Mouse (Mus musculus) stomach, embryonic 15.5 days (tissue): ENCODE measurements around the gene Panx3. TPM values are rescaled to one million over a fixed set of nuclear protein-coding genes. Genes with fewer than 3 reads are reported as not detected.

Experiments used
- ATAC-seq: fragments of 200-750 bp; cut with Nextera tagmentation; 2 replicates; pipeline ENCODE4 v1.8.0; 2017; ENCODE audit warnings: low read depth, moderate number of reproducible peaks, moderate TSS enrichment; ENCODE audit not compliant: insufficient read depth, low FRiP score
- H3K27ac ChIP-seq: fragments of 300-500 bp; sonication (generic); 2 replicates; pipeline ENCODE4 v1.5.1; 2015; ENCODE audit warnings: mild to moderate bottlenecking, inconsistent platforms
- H3K27me3 ChIP-seq: fragments of 300-500 bp; sonication (generic); replicated peaks from 2 replicates; pipeline ENCODE4 v1.6.1; 2015; ENCODE audit warnings: inconsistent platforms
- H3K36me3 ChIP-seq: fragments of 300-500 bp; sonication (generic); 2 replicates; pipeline ENCODE4 v1.6.1; 2015; ENCODE audit warnings: inconsistent platforms
- H3K4me1 ChIP-seq: fragments of 300-500 bp; sonication (generic); 2 replicates; pipeline ENCODE4 v1.6.1; 2015; ENCODE audit warnings: inconsistent platforms
- H3K4me2 ChIP-seq: fragments of 300-500 bp; sonication (generic); 2 replicates; pipeline ENCODE4 v1.6.1; 2015; ENCODE audit warnings: mild to moderate bottlenecking, inconsistent platforms
- H3K4me3 ChIP-seq: fragments of 300-500 bp; sonication (generic); replicated peaks from 2 replicates; pipeline ENCODE4 v1.5.1; 2015; ENCODE audit warnings: inconsistent platforms
- H3K9ac ChIP-seq: fragments of 300-500 bp; sonication (generic); 2 replicates; pipeline ENCODE4 v1.6.1; 2015; ENCODE audit warnings: inconsistent platforms
- H3K9me3 ChIP-seq: fragments of 300-500 bp; sonication (generic); 2 replicates; pipeline ENCODE4 v1.6.1; 2016; ENCODE audit warnings: inconsistent platforms
- WGBS: fragments of 180-500 bp; shearing (Covaris S2); methylation state at CpG from one replicate; pipeline ENCODE4 v1.1.7; 2015; 5-methylcytosine and 5-hydroxymethylcytosine counted together
- polyA plus RNA-seq: library from polyadenylated mRNA; unstranded; fragments of >200 nt; fragmentation: Nextera tagmentation; extraction: Ambion mirVana; gene quantifications from 2 replicates; pipeline ENCODE4 v1.2.1, GENCODE M21; 2015

Panx3 gene
- polyA plus RNA-seq, 1 experiment from 2014 or later: not detected

DNA sequence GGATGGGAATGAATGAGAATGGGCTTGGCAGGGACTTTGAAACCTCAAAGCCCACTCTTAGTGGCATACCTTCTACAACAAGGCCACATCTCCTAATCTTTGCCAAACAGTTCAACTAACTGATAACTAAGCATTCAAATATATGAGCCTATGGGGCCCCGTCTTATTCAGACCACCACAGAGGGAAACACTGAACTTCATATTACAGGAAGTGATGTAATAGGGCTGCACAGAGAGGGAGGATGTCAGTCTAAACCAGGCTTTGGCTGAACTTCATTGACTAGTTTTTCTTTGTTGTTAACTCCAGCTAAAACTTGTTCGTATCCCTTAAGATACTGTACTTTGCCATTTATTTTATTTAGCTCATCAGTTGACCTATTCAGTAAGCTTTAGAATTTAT lies 39.1 kb downstream of the Panx3 start:
- H3K27ac ChIP-seq: no peak overlapping the region
- H3K4me2 ChIP-seq: no peak overlapping the region
- no peak for ATAC-seq
- H3K36me3 ChIP-seq: no peaks in the 10 kb centered on the region
- H3K4me1 ChIP-seq: no peaks in the 10 kb centered on the region
- no peaks in the 10 kb centered on the region for H3K27me3 ChIP-seq
- no peak overlapping the region for H3K9ac ChIP-seq
- WGBS: 80% methylated on average over 2 of the region's 2 CpGs
- H3K9me3 ChIP-seq: no peaks in the 10 kb centered on the region
- H3K4me3 ChIP-seq: no peak overlapping the region

DNA sequence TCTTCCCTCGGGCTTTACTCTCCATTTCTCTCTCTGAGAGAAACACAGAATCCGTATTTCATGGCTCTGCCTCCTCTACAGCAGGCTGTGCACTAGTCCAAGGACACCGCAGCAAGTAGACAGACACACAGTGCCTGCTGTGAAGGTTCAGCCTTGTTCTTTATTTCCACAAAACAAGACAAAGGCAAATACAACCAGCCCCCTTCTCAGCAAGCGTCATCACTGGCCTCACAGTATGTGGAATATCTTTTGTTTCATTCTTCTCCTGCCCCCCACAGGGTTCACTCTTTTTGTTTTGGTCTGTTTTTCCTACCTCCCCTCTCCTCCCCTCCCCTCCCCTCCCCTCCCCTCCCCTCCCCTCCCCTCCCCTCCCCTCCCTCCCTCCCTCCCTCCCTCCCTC lies 40.5 kb downstream of the Panx3 start:
- no peak overlapping the region for H3K9ac ChIP-seq
- H3K4me2 ChIP-seq: no peak overlapping the region
- H3K27ac ChIP-seq: no peak overlapping the region
- no peaks in the 10 kb centered on the region for H3K36me3 ChIP-seq
- H3K9me3 ChIP-seq: no peaks in the 10 kb centered on the region
- ATAC-seq: no peak
- WGBS: 72% methylated on average over 4 of the region's 4 CpGs
- no peaks in the 10 kb centered on the region for H3K4me1 ChIP-seq
- H3K27me3 ChIP-seq: no peaks in the 10 kb centered on the region
- no peak overlapping the region for H3K4me3 ChIP-seq

DNA sequence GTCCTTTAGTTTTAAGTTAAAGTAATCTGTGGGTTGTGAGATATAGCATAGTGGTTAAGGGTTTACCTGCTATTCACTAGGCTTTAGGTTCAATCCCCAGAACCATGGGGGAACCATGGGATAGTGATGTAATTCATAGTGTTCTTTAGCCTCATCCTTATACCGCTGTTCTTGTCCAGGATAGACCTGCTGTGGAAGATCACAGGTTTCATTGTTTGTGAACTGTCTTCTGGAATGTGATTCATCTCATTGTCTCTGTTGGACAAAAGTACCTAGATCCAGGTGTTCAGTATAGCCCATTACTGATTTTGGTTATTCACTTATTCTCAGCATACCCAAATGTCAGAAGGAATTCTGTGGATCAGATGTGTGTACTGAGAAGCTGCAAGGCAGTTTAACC lies 41.8 kb downstream of the Panx3 start:
- Histone ChIP-seq H3K9me3 (no peaks in the 10 kb centered on the region), H3K9ac (no peak overlapping the region), H3K4me3 (no peak overlapping the region), H3K27me3 (no peaks in the 10 kb centered on the region), H3K27ac (no peak overlapping the region), H3K4me2 (no peak overlapping the region), H3K4me1 (no peaks in the 10 kb centered on the region), H3K36me3 (no peaks in the 10 kb centered on the region)
- WGBS: 89% methylated on average over 1 of the region's 1 CpGs
- ATAC-seq: no peak

DNA sequence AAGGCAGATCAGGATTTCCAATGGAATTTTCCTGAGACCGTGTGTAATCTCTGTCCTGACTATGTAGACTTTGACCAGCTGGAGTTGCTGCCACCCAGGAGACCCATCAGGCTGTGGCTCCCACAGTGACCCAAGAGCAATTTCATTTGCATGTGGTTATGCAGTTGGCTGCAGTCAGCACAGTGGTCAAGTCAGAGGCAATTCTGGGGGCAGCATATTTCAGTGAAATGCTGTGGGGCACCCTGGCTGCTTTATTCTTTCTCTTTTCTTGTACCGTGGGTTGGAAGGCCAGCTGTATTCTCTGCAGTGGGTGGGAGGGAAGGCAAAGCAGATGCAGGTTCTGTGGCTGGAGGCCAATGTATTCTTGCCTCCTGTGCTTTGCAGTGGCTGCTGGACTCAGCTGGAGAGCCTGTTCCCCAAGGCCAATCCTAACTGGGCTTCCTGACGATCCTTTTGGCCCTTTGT lies 42.9 kb downstream of the Panx3 start:
- no peak for ATAC-seq

DNA sequence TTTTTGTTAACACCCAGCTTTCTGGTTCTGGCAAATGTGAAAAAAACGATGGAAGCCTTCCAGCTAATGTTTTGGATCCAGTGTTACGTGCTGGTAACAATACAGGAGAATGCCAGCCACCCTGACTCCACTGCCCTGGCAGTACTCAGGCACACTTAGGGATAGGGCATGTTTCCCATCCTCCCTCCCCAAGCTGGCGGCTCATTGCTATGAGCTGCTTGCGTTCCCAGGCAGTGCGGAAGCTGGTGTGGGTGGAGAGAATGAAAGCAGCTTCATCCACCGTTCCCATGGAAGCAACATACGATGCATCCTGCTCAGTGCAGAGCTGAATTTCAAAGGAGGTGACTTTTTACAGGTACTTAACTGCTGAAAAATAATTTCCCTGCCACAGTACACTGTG lies 43.4 kb downstream of the Panx3 start:
- H3K4me3 ChIP-seq: no peak overlapping the region
- no peaks in the 10 kb centered on the region for H3K9me3 ChIP-seq
- ATAC-seq: no peak
- 49% methylated on average over 7 of the region's 7 CpGs for WGBS
- no peak overlapping the region for H3K9ac ChIP-seq
- no peaks in the 10 kb centered on the region for H3K27me3 ChIP-seq
- H3K4me1 ChIP-seq: no peaks in the 10 kb centered on the region
- H3K27ac ChIP-seq: no peak overlapping the region
- no peaks in the 10 kb centered on the region for H3K36me3 ChIP-seq
- no peak overlapping the region for H3K4me2 ChIP-seq

More for the DNA sequence above, 42.9 kb downstream of the Panx3 start:
- WGBS: 16% methylated on average over 3 of the region's 3 CpGs
- Histone ChIP-seq H3K9ac (no peak overlapping the region), H3K4me2 (no peak overlapping the region), H3K36me3 (no peaks in the 10 kb centered on the region), H3K27ac (no peak overlapping the region), H3K9me3 (no peaks in the 10 kb centered on the region), H3K27me3 (no peaks in the 10 kb centered on the region), H3K4me1 (no peaks in the 10 kb centered on the region), H3K4me3 (no peak overlapping the region)

DNA sequence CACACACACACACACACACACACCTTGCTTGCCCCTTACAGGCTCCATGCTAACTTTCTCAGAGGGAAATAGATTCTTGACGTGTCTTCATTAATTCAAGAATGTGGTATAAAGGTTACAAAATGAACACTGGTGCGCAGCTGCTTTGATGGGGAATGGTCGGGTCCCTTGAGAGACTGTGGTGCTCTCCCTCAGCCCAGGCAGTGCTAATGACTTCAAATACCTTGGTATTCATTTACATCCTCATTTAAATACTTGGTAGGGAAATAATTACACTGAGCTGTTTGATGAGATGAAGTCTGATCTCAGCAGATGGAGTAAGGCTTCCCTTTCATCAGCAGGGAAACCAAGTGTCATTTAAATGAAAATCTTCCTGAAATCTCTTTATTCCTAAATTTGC lies 43.9 kb downstream of the Panx3 start:
- no peaks in the 10 kb centered on the region for H3K27me3 ChIP-seq
- no peaks in the 10 kb centered on the region for H3K9me3 ChIP-seq
- ATAC-seq: no peak
- H3K4me2 ChIP-seq: no peak overlapping the region
- H3K27ac ChIP-seq: no peak overlapping the region
- no peaks in the 10 kb centered on the region for H3K4me1 ChIP-seq
- H3K4me3 ChIP-seq: no peak overlapping the region
- H3K9ac ChIP-seq: no peak overlapping the region
- WGBS: 64% methylated on average over 3 of the region's 3 CpGs
- H3K36me3 ChIP-seq: no peaks in the 10 kb centered on the region

DNA sequence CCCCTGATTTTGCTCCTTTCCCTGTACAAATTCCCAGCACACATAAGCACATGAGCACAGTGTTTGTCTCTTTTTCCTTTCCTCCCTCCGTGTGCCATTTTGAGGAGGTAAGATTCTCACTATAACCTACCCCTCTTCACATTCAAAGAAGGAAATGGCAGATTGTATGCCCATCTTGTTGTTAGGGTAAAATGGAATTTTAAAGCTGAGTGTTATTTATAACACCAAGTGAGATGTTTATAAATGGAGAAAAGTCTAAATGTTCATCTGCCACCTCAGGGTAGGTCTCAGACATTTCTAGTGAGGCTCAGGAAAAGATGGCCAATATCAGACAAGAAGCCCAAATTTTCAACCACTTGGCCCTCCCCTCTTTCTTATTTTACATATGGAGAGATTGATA lies 44.5 kb downstream of the Panx3 start:
- no peaks in the 10 kb centered on the region for H3K27me3 ChIP-seq
- no peak overlapping the region for H3K4me3 ChIP-seq
- no peak overlapping the region for H3K4me2 ChIP-seq
- H3K9ac ChIP-seq: no peak overlapping the region
- no peak for ATAC-seq
- H3K4me1 ChIP-seq: no peaks in the 10 kb centered on the region
- H3K9me3 ChIP-seq: no peaks in the 10 kb centered on the region
- 79% methylated on average over 1 of the region's 1 CpGs for WGBS
- no peak overlapping the region for H3K27ac ChIP-seq
- H3K36me3 ChIP-seq: no peaks in the 10 kb centered on the region

DNA sequence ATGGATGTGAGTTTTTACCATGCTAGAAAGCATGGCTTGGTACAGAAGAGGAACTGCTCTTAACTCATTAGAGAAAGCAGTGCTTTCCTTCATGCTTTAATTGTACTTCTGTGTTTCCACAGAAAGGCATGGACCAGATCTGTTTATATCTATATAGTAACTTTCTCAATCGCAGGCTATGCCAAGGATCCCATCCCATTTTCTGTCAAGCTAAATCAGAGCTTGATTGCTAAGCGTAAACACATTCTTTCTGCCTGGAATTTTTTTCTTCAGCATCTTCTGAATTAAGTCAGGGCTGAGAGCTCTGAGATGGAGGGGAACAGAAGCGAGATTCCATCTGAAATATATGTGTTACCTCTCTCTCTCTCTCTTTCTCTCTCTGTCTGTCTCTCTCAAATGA lies 45.1 kb downstream of the Panx3 start:
- Histone ChIP-seq H3K4me3 (no peak overlapping the region), H3K4me1 (no peaks in the 10 kb centered on the region), H3K27me3 (no peaks in the 10 kb centered on the region), H3K27ac (no peak overlapping the region), H3K4me2 (no peak overlapping the region), H3K36me3 (no peaks in the 10 kb centered on the region), H3K9ac (no peak overlapping the region), H3K9me3 (no peaks in the 10 kb centered on the region)
- no peak for ATAC-seq
- 79% methylated on average over 3 of the region's 3 CpGs for whole genome bisulfite sequencing

DNA sequence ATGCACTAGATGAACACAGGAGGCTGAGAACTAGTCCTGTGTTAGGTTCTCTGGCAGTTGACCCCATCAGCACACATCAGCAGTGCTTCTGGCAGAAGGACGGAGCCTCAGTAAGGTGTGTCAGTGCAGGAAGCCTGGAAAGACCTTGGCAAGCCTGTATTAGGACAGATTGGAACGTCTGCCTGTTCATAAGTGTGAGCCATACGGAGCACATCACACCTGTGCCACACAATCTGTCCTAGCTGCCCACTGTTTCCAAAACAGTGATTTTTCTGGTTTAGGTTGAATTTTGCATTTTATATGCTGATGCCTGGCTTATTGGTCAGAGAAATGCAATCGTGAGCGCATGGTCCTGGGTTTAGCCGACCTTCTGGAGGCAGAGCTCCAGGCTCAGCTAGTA lies 47.7 kb downstream of the Panx3 start:
- no peak for ATAC-seq

DNA sequence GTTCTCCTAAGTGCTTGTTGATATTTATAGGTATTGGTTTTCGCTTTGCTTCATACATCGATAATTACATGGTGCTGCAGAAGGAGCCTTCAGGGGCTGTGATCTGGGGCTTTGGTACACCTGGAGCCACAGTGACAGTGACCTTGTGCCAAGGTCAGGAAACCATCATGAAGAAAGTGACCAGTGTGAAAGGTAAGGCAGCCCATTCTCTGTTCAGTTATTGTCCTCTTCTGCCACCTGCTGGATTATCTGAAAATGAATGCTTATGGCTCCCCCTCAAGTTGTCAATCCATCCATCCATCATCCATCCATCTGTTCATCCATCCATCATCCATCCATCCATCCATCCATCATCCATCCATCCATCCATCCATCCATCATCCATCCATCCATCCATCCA lies 52.3 kb downstream of the Panx3 start:
- H3K4me1 ChIP-seq: peaks cover 7% of the 10 kb centered on the region
- ATAC-seq: no peak
- H3K9me3 ChIP-seq: no peaks in the 10 kb centered on the region
- H3K27me3 ChIP-seq: no peaks in the 10 kb centered on the region
- H3K4me3 ChIP-seq: no peak overlapping the region
- no peak overlapping the region for H3K9ac ChIP-seq
- H3K27ac ChIP-seq: no peak overlapping the region
- no peak overlapping the region for H3K4me2 ChIP-seq
- WGBS: 61% methylated on average over 2 of the region's 2 CpGs
- H3K36me3 ChIP-seq: no peaks in the 10 kb centered on the region

More for the DNA sequence above, 47.7 kb downstream of the Panx3 start:
- Histone ChIP-seq H3K9ac (no peak overlapping the region), H3K27ac (no peak overlapping the region), H3K36me3 (no peaks in the 10 kb centered on the region), H3K27me3 (no peaks in the 10 kb centered on the region), H3K4me3 (no peak overlapping the region), H3K9me3 (no peaks in the 10 kb centered on the region), H3K4me2 (no peak overlapping the region), H3K4me1 (no peaks in the 10 kb centered on the region)
- WGBS: 87% methylated on average over 6 of the region's 6 CpGs

DNA sequence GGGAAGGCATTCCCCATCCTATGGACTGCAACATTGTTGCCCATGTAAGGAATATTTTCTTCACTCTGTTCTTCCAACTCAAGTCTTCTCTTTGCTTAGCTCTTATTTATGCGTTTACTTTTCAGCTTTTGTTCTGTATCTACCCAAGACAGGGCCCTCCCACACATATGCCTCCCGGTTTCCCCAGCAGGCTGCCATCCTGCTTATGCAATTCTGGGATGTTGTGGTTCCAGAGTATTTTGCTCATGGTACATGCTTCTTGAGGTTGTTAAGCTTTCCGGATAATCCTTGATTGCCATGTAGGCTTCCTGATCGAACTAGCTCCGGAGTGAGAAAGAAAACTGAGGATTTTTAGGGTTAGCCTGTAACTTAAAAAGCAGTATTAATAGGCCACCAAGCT lies 53.8 kb downstream of the Panx3 start:
- Histone ChIP-seq H3K36me3 (no peaks in the 10 kb centered on the region), H3K9me3 (no peaks in the 10 kb centered on the region), H3K4me1 (peaks cover 7% of the 10 kb centered on the region), H3K27me3 (no peaks in the 10 kb centered on the region), H3K4me2 (no peak overlapping the region), H3K9ac (no peak overlapping the region), H3K27ac (no peak overlapping the region), H3K4me3 (no peak overlapping the region)
- ATAC-seq: no peak
- WGBS: 74% methylated on average over 5 of the region's 5 CpGs

DNA sequence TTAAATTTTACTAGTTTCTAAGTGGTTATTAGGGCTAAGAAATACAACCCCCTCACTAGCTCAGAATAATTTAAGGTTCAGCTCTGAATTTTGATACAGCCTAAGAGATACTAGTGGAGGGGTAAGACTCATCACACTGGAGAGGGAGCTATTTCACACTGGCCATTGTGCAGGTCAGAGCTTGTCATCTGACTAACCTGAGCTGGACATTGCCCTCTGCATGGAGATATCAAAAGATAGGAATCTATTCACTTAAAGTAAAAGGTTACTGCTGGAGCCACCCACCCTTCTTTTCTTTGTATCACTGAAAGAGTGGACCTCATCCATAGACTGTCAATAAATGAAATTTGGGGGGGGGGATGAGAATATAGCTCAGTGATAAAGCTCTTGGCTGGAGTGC lies 54.7 kb downstream of the Panx3 start:
- Histone ChIP-seq H3K9me3 (no peaks in the 10 kb centered on the region), H3K27ac (no peak overlapping the region)

DNA sequence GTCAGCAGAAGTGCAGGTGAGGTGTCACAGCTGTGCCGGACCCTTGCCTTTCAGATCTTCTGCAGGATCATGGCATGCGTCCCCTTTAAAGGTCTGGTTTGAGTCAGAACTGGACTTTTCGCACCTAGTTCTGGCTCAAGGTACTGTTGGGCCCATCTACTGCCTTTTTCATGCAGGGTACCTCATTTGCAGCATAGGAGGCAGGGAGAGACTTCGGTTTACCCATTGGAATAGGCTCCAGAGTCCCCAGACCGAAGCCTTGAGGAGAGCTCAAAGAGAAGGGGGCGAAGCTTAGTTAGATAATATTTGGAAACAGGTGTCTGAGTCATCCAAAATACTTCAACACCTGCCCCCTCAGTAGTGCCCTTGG lies 55.1 kb downstream of the Panx3 start:
- Histone ChIP-seq H3K27me3 (no peaks in the 10 kb centered on the region), H3K9me3 (no peaks in the 10 kb centered on the region), H3K4me3 (peak overlapping the region; percentile 65), H3K36me3 (no peaks in the 10 kb centered on the region), H3K4me2 (peak overlapping the region; percentile 83), H3K4me1 (peaks cover 7% of the 10 kb centered on the region), H3K27ac (peak overlapping the region; percentile 62), H3K9ac (peak overlapping the region; percentile 45; the same call in 1 of the 2 replicates)
- peak; percentile 2; the same call in 1 of the 2 replicates for ATAC-seq
- WGBS: 22% methylated on average over 6 of the region's 6 CpGs

More for the DNA sequence above, 54.7 kb downstream of the Panx3 start:
- Histone ChIP-seq H3K9ac (no peak overlapping the region), H3K4me3 (peak overlapping the region; percentile 65; the same call in 1 of the 2 replicates), H3K4me1 (peaks cover 7% of the 10 kb centered on the region), H3K27me3 (no peaks in the 10 kb centered on the region), H3K4me2 (peak overlapping the region; percentile 83), H3K36me3 (no peaks in the 10 kb centered on the region)
- ATAC-seq: no peak
